Comparison of ENCODE assay signal across 10 mouse cellular contexts in the genomic region with DNA sequence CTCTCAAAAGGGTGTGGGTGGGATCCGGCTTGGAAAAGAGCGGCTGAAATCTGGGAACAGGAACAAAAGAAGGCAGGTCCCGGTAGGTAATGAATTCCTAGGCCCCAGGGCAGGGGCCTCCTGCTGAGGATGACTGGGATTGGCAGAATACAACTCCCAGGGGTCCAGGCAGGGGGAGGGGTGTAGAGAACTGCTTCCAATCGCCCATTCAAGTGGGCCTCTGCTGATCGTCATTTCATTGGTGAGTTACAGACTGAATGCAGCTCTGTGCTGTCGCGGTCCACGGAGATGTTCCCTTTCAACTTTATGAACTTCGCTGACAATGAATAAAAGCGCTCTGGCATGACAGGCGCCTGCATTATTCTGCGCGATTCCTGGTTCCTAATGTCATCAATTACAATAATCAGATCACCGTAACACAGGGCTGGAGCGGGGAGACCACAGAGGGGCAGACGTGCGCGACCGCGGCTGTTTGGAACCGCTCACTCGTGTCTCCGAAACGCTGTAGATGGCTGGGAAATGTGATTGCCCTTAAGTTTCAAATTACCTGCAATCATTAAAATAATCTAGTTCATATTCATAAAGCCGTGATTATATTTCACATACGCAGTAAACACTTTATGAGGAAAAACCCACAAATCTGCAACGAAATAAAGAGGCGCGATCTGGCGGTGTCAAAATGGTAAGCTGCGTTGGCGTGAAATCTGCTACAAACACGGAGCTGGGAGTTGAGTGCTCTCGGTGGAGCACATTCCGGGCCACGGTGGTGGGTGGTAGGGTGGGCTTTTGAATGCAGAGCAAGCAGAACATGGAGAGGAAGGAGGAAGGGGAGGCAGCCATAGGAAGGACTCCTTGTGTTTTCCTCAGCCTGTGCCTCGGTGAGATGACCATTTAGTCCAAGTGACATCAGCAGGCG.
A peak's percentile ranks its signal among the peaks of the same experiment; 100 is the strongest.
DNase-seq lines count a peak whose midpoint lies in the region; ATAC-seq lines count a peak whose summit lies in the region.
"Had no signal": no experiment of that assay in that cellular context is flagged by ENCODE, and none has a peak within 500 bp of the region (broad histone marks: within the 10 kb centered on the region; RNA-seq: fewer than 3 reads in every experiment).

No protein-coding gene starts in this region.

- peak overlapping the region; percentile 43; the same call in 1 of the 2 replicates for H3K27ac ChIP-seq in kidney, embryonic 16.5 days (ENCODE audit: low read length)
- H3K27ac ChIP-seq in embryonic facial prominence, embryonic 10.5 days (replicated peaks): peak overlapping the region; percentile 48; the same call in 1 of the 2 replicates
- no peak overlapping the region for H3K27ac ChIP-seq in hindbrain, embryonic 16.5 days (ENCODE audit: low read depth, low read length)
- H3K27ac ChIP-seq in neural tube, embryonic 14.5 days (ENCODE audit: low read depth, low read length): peak overlapping the region; percentile 69

- no peak for DNase-seq in kidney, adult 18-20 months
- DNase-seq in embryonic facial prominence, embryonic 10.5 days (ENCODE audit: low spot score): peak; percentile 74
- no peak for DNase-seq in left cerebral cortex, postnatal 36 days (ENCODE audit: low spot score in 2 of 2)
- no peak for DNase-seq in cerebellum, adult 11-12 months
- no peak for DNase-seq in layer of hippocampus, adult 9-11 months
- DNase-seq: cerebellum, adult 2 months; lung, adult 2 months had no signal

- H3K4me2 ChIP-seq in kidney, embryonic 16.5 days (replicated peaks; ENCODE audit: low read depth, low read length): peak overlapping the region; percentile 50
- H3K4me2 ChIP-seq in hindbrain, embryonic 16.5 days (ENCODE audit: low read length): peak overlapping the region; percentile 46
- peak overlapping the region; percentile 29; the same call in 1 of the 2 replicates for H3K4me2 ChIP-seq in neural tube, embryonic 14.5 days (ENCODE audit: low read depth, low read length)

- H3K4me3 ChIP-seq in kidney, embryonic 16.5 days (ENCODE audit: low read length): peak overlapping the region; percentile 34
- peak overlapping the region; percentile 48 for H3K4me3 ChIP-seq in embryonic facial prominence, embryonic 10.5 days
- H3K4me3 ChIP-seq in hindbrain, embryonic 16.5 days (ENCODE audit: low read length): peak overlapping the region; percentile 13
- H3K4me3 ChIP-seq in neural tube, embryonic 14.5 days (ENCODE audit: low read depth, low read length): no peak overlapping the region

- H3K9ac ChIP-seq in kidney, embryonic 16.5 days (replicated peaks; ENCODE audit: low read length): peak overlapping the region; percentile 26; the same call in 1 of the 2 replicates
- H3K9ac ChIP-seq in hindbrain, embryonic 16.5 days (ENCODE audit: low read depth, low read length): peak overlapping the region; percentile 5; the same call in 1 of the 2 replicates
- H3K9ac ChIP-seq in neural tube, embryonic 14.5 days (replicated peaks; ENCODE audit: low read depth, low read length): peak overlapping the region; percentile 37; the same call in 1 of the 2 replicates

- ATAC-seq in kidney, embryonic 16.5 days (ENCODE audit: low FRiP score, low TSS enrichment): peak; percentile 55; the same call in 1 of the 2 replicates
- ATAC-seq in hindbrain, embryonic 16.5 days: peak; percentile 60
- peak; percentile 74 for ATAC-seq in neural tube, embryonic 14.5 days (ENCODE audit: low read depth)

- H3K4me1 ChIP-seq in kidney, embryonic 16.5 days (ENCODE audit: insufficient read depth, low read length): peaks cover 27% of the 10 kb centered on the region; the same call in 1 of the 2 replicates
- peaks cover 46% of the 10 kb centered on the region for H3K4me1 ChIP-seq in embryonic facial prominence, embryonic 10.5 days
- H3K4me1 ChIP-seq in hindbrain, embryonic 16.5 days (ENCODE audit: control insufficient read depth, insufficient read depth, low read depth, low read length): peaks cover 14% of the 10 kb centered on the region
- H3K4me1 ChIP-seq in neural tube, embryonic 14.5 days (ENCODE audit: control insufficient read depth, insufficient read depth, low read length): peaks cover 21% of the 10 kb centered on the region; the same call in 1 of the 2 replicates

- 5% methylated on average over 38 of the region's 38 CpGs for WGBS in kidney, embryonic 16.5 days
- 4% methylated on average over 38 of the region's 38 CpGs for WGBS in embryonic facial prominence, embryonic 10.5 days
- WGBS in hindbrain, embryonic 16.5 days: 4% methylated on average over 38 of the region's 38 CpGs
- 3% methylated on average over 38 of the region's 38 CpGs for whole genome bisulfite sequencing in neural tube, embryonic 14.5 days

- H3K36me3 ChIP-seq in kidney, embryonic 16.5 days (ENCODE audit: insufficient read depth, low read length): no peaks in the 10 kb centered on the region
- H3K36me3 ChIP-seq in embryonic facial prominence, embryonic 10.5 days (replicated peaks): no peaks in the 10 kb centered on the region
- no peaks in the 10 kb centered on the region for H3K36me3 ChIP-seq in hindbrain, embryonic 16.5 days (ENCODE audit: control insufficient read depth, insufficient read depth, low read length)
- no peaks in the 10 kb centered on the region for H3K36me3 ChIP-seq in neural tube, embryonic 14.5 days (ENCODE audit: control insufficient read depth, insufficient read depth, low read length)

- H3K9me3 ChIP-seq in kidney, embryonic 16.5 days (ENCODE audit: low read length): no peaks in the 10 kb centered on the region
- H3K9me3 ChIP-seq in embryonic facial prominence, embryonic 10.5 days: no peaks in the 10 kb centered on the region
- H3K9me3 ChIP-seq in hindbrain, embryonic 16.5 days (ENCODE audit: control insufficient read depth, low read length): no peaks in the 10 kb centered on the region
- H3K9me3 ChIP-seq in neural tube, embryonic 14.5 days (ENCODE audit: control insufficient read depth, low read length): no peaks in the 10 kb centered on the region

- peaks cover 32% of the 10 kb centered on the region for H3K27me3 ChIP-seq in kidney, embryonic 16.5 days (ENCODE audit: insufficient read depth, low read length)
- peaks cover 90% of the 10 kb centered on the region for H3K27me3 ChIP-seq in embryonic facial prominence, embryonic 10.5 days (replicated peaks; ENCODE audit: low read depth, poor library complexity, severe bottlenecking)
- peaks cover 7% of the 10 kb centered on the region for H3K27me3 ChIP-seq in hindbrain, embryonic 16.5 days (replicated peaks; ENCODE audit: control insufficient read depth, insufficient read depth, low read length)
- no peaks in the 10 kb centered on the region for H3K27me3 ChIP-seq in neural tube, embryonic 14.5 days (ENCODE audit: control insufficient read depth, insufficient read depth, low read length)

- intact Hi-C loops in left cerebral cortex, postnatal 36 days (cut with DNase I): no loop called here
